ENCODE assay signal across 10 mouse cellular contexts in the genomic region with DNA sequence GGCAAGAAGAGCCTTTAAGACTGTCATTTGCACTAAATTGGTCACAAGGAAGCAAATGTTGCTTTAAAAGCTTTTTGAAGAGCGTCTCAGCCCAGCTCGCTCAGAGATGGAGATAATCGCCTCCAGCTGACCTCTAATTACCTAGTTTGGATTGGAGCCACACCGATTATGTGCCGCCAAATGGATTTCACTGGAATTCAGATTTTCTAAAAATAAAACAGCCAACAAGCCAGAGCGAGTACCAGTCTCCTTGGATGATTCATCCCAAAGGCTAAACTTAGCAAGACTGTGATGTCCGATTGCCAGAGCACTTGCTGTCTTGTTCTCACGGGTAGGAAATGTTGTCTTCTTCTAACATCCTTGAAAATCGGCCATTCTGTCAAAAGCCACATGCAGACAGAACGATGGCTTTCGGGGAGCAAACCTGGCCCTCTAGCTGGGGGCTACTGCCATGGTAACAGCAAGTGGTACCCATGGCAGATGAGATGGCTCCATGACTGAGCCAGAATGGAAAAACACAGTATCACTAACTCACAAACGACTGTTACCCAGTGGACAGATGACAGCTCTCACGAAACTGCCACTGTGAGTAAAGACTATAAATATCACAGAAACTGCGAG.
A peak's percentile ranks its signal among the peaks of the same experiment; 100 is the strongest.
DNase-seq lines count a peak whose midpoint lies in the region; ATAC-seq and TF ChIP-seq lines count a peak whose summit lies in the region.
"Had no signal": no experiment of that assay in that cellular context is flagged by ENCODE, and none has a peak within 500 bp of the region (broad histone marks: within the 10 kb centered on the region; RNA-seq: fewer than 3 reads in every experiment).

No protein-coding gene starts in this region.

- intact Hi-C loops in gastrocnemius, adult 2 months (cut with DNase I): no loop called here

- DNase-seq in NIH3T3 (ENCODE audit: low read depth): peak; percentile 86
- peak; percentile 28 for DNase-seq in gastrocnemius, adult 2 months
- peak; percentile 20 to 21 for DNase-seq in layer of hippocampus, adult 2 months (ENCODE audit: low spot score in 2 of 2)
- peak; percentile 25 for DNase-seq in skeletal muscle tissue, adult 2 months (ENCODE audit: low read depth, low spot score)
- no peak for DNase-seq in thymus, postnatal 25 days
- DNase-seq in spleen, postnatal 4 days (ENCODE audit: low spot score in 2 of 2): no peak

- H3K36me3 ChIP-seq in forebrain, embryonic 12.5 days (replicated peaks): no peaks in the 10 kb centered on the region
- H3K36me3 ChIP-seq: neural tube, embryonic 12.5 days had no signal

- WGBS in forebrain, embryonic 12.5 days: 65% methylated on average over 14 of the region's 14 CpGs

- peak overlapping the region; percentile 51 for H3K4me3 ChIP-seq in gastrocnemius, adult 2 months
- peak overlapping the region; percentile 20 for H3K4me3 ChIP-seq in layer of hippocampus, adult 2 months
- H3K4me3 ChIP-seq in forebrain, embryonic 12.5 days (replicated peaks): no peak overlapping the region
- H3K4me3 ChIP-seq: neural tube, embryonic 12.5 days had no signal

- H3K27ac ChIP-seq in gastrocnemius, adult 2 months: peak overlapping the region; percentile 78
- peak overlapping the region; percentile 64 for H3K27ac ChIP-seq in layer of hippocampus, adult 2 months
- H3K27ac ChIP-seq in forebrain, embryonic 12.5 days: no peak overlapping the region
- H3K27ac ChIP-seq: kidney, postnatal 0 days; neural tube, embryonic 12.5 days had no signal

- ATAC-seq in cerebellum, adult (ENCODE audit: insufficient number of reproducible peaks, low FRiP score, low TSS enrichment): peak; percentile 80
- no peak for ATAC-seq in forebrain, embryonic 12.5 days (ENCODE audit: low FRiP score)

- H3K4me1 ChIP-seq in forebrain, embryonic 12.5 days: no peaks in the 10 kb centered on the region
- H3K4me1 ChIP-seq: neural tube, embryonic 12.5 days had no signal

- no peak overlapping the region for H3K9ac ChIP-seq in forebrain, embryonic 12.5 days
- H3K9ac ChIP-seq: neural tube, embryonic 12.5 days had no signal

- no peak overlapping the region for H3K4me2 ChIP-seq in forebrain, embryonic 12.5 days
- H3K4me2 ChIP-seq: neural tube, embryonic 12.5 days had no signal

- no peaks in the 10 kb centered on the region for H3K9me3 ChIP-seq in forebrain, embryonic 12.5 days
- H3K9me3 ChIP-seq: neural tube, embryonic 12.5 days had no signal

- TF ChIP-seq CTCF in gastrocnemius, adult 2 months (IDR thresholded peaks at IDR 0.05): no peak
- no peak for TF ChIP-seq CTCF in layer of hippocampus, adult 2 months (conservative IDR thresholded peaks at IDR 0.05)

- H3K27me3 ChIP-seq in forebrain, embryonic 12.5 days: no peaks in the 10 kb centered on the region
- H3K27me3 ChIP-seq: neural tube, embryonic 12.5 days had no signal

Comparison
In these comparisons a context has a peak if more than half of its experiments do, and no peak if none do; other contexts are left out.
1. DNase-seq: peak in NIH3T3 (single experiment), gastrocnemius, adult 2 months (single experiment), layer of hippocampus, adult 2 months (2 of 2) and skeletal muscle tissue, adult 2 months (single experiment); none in thymus, postnatal 25 days (single experiment) and spleen, postnatal 4 days (0 of 2).